Mouse (Mus musculus): ENCODE data around the gene Parp2. TPM values are rescaled to one million over a fixed set of nuclear protein-coding genes. Genes with fewer than 3 reads are reported as not detected.

Parp2 gene
- polyA plus RNA-seq (2015; fragmentation: Nextera tagmentation; extraction: Ambion mirVana): 62.5 and 64.7 TPM in 2 replicates

- under 1% methylated on average over 42 of the region's 42 CpGs for WGBS
- H3K4me3 ChIP-seq (ENCODE audit: low read length): peak within 1 kb of the TSS; percentile 70
- peak within 1 kb of the TSS; percentile 76 for H3K9ac ChIP-seq (ENCODE audit: low read length)
- no peaks in the 10 kb centered on the region for H3K9me3 ChIP-seq (ENCODE audit: control insufficient read depth, low read length)
- ATAC-seq (ENCODE audit: low read depth): peak; percentile 100
- peak within 1 kb of the TSS; percentile 66 for H3K4me2 ChIP-seq (ENCODE audit: low read depth, low read length)
- H3K4me1 ChIP-seq (replicated peaks; ENCODE audit: control insufficient read depth, insufficient read depth, low read length): peaks cover 5% of the 10 kb centered on the region; the same call in 1 of the 2 replicates
- peak within 1 kb of the TSS; percentile 91 for H3K27ac ChIP-seq (ENCODE audit: low read length)
- H3K36me3 ChIP-seq (ENCODE audit: control insufficient read depth, insufficient read depth, low read length): peaks cover 5% of the 10 kb centered on the region; the same call in 1 of the 2 replicates
- H3K27me3 ChIP-seq (ENCODE audit: control insufficient read depth, insufficient read depth, low read depth, low read length): no peaks in the 10 kb centered on the region
These were observed at the start of gene Parp2, which contains the start of gene Ccnb1ip1 for GRCm38 (mm10) chr14:50807487-50808072. Parp2 (plus strand) TSS chr14:50807841. Ccnb1ip1 (minus strand) TSS chr14:50807732.

- H3K9me3 ChIP-seq (ENCODE audit: control insufficient read depth, low read length): no peaks in the 10 kb centered on the region
- no peak overlapping the region for H3K4me2 ChIP-seq (ENCODE audit: low read depth, low read length)
- 0 out of 2 replicates have a peak, but pooled peaks cover 2% of the 10 kb centered on the region for H3K36me3 ChIP-seq (ENCODE audit: control insufficient read depth, insufficient read depth, low read length)
- H3K4me1 ChIP-seq (replicated peaks; ENCODE audit: control insufficient read depth, insufficient read depth, low read length): no peaks in the 10 kb centered on the region
- 71% methylated on average over 5 of the region's 5 CpGs for whole genome bisulfite sequencing
- no peak overlapping the region for H3K4me3 ChIP-seq (ENCODE audit: low read length)
- H3K27me3 ChIP-seq (ENCODE audit: control insufficient read depth, insufficient read depth, low read depth, low read length): no peaks in the 10 kb centered on the region
- H3K27ac ChIP-seq (ENCODE audit: low read length): no peak overlapping the region
- no peak for ATAC-seq (ENCODE audit: low read depth)
- H3K9ac ChIP-seq (ENCODE audit: low read length): no peak overlapping the region
These were observed 49.1 kb upstream of the Parp2 start for GRCm38 (mm10) chr14:50758416-50759085.

DNA sequence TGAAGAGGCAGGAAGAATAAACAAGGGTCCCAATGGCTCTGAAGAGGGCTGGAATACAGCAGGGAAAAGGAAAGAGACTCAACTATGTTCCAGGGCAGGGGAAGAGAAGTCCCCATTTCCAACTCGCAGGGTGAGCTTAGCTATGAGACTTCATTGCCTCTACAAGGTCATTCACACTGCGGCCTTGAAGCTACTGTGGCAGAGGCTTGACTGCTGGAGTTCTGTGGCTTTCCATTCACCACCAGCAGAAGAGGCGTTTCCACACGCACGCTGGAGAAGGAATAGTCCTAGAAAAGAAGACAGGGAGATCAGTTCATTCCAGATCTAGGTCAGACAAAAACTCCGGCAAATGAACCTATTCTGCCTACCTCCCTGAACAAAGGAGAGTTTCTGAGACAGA lies 41.9 kb upstream of the Parp2 start:
- ATAC-seq (ENCODE audit: low read depth): no peak
- no peaks in the 10 kb centered on the region for H3K27me3 ChIP-seq (ENCODE audit: control insufficient read depth, insufficient read depth, low read depth, low read length)
- no peaks in the 10 kb centered on the region for H3K4me1 ChIP-seq (replicated peaks; ENCODE audit: control insufficient read depth, insufficient read depth, low read length)
- 91% methylated on average over 6 of the region's 6 CpGs for WGBS
- no peak overlapping the region for H3K4me2 ChIP-seq (ENCODE audit: low read depth, low read length)
- H3K9ac ChIP-seq (ENCODE audit: low read length): no peak overlapping the region
- peaks cover 27% of the 10 kb centered on the region for H3K36me3 ChIP-seq (ENCODE audit: control insufficient read depth, insufficient read depth, low read length)
- no peak overlapping the region for H3K4me3 ChIP-seq (ENCODE audit: low read length)
- H3K27ac ChIP-seq (ENCODE audit: low read length): no peak overlapping the region
- H3K9me3 ChIP-seq (ENCODE audit: control insufficient read depth, low read length): no peaks in the 10 kb centered on the region

DNA sequence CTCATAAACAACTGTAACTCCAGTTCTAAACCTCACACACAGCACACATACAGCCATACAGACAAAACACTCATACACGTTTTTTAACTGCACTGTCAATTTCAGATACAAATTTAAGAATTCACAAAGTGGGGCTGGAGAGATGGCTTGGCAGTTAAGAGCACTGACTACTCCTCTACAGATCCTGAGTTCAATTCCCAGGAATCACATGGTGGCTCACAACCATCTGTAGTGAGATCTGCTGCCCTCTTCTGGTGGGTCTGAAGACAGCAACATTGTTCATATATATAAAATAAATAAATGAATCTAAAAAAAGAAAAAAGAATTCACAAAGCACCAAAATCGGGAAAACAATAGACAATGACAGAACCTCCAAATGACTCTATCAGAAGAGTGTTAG lies 36.3 kb upstream of the Parp2 start:
- no peak overlapping the region for H3K9ac ChIP-seq (ENCODE audit: low read length)
- H3K4me3 ChIP-seq (ENCODE audit: low read length): no peak overlapping the region
- no peaks in the 10 kb centered on the region for H3K4me1 ChIP-seq (replicated peaks; ENCODE audit: control insufficient read depth, insufficient read depth, low read length)
- peaks cover 38% of the 10 kb centered on the region for H3K36me3 ChIP-seq (ENCODE audit: control insufficient read depth, insufficient read depth, low read length)
- no peaks in the 10 kb centered on the region for H3K27me3 ChIP-seq (ENCODE audit: control insufficient read depth, insufficient read depth, low read depth, low read length)
- WGBS: 75% methylated on average over 2 of the region's 2 CpGs
- H3K9me3 ChIP-seq (ENCODE audit: control insufficient read depth, low read length): no peaks in the 10 kb centered on the region
- no peak overlapping the region for H3K27ac ChIP-seq (ENCODE audit: low read length)
- no peak for ATAC-seq (ENCODE audit: low read depth)
- no peak overlapping the region for H3K4me2 ChIP-seq (ENCODE audit: low read depth, low read length)

DNA sequence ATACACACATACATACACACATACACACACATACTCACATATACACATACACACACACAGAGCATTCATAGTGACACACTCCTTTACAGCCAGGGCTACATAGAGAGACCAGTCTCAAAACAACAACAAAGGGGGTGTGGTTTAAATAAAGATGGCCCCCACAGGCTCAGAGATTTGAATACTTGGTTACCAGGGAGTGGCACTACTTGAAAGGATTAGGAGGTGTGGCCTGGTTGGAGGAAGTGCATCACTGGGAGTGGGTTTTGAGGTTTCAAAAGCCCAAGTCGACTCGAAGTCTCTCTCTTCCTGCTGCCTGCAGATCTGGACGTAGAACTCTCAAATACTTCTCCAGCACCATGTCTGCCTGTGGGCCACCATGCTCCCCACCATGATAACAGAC lies 25.5 kb upstream of the Parp2 start:
- H3K4me1 ChIP-seq (replicated peaks; ENCODE audit: control insufficient read depth, insufficient read depth, low read length): peaks cover 6% of the 10 kb centered on the region
- no peaks in the 10 kb centered on the region for H3K27me3 ChIP-seq (ENCODE audit: control insufficient read depth, insufficient read depth, low read depth, low read length)
- no peak overlapping the region for H3K4me3 ChIP-seq (ENCODE audit: low read length)
- no peak overlapping the region for H3K9ac ChIP-seq (ENCODE audit: low read length)
- no peak overlapping the region for H3K27ac ChIP-seq (ENCODE audit: low read length)
- no peak for ATAC-seq (ENCODE audit: low read depth)
- no peaks in the 10 kb centered on the region for H3K9me3 ChIP-seq (ENCODE audit: control insufficient read depth, low read length)
- H3K36me3 ChIP-seq (ENCODE audit: control insufficient read depth, insufficient read depth, low read length): peaks cover 14% of the 10 kb centered on the region
- H3K4me2 ChIP-seq (ENCODE audit: low read depth, low read length): no peak overlapping the region
- 85% methylated on average over 3 of the region's 3 CpGs for WGBS

GRCm38 (mm10) chr14:50784391-50785250 lies 23.0 kb upstream of the Parp2 start:
- H3K27ac ChIP-seq (ENCODE audit: low read length): peak overlapping the region; percentile 27; the same call in 1 of the 2 replicates
- peaks cover 6% of the 10 kb centered on the region for H3K4me1 ChIP-seq (replicated peaks; ENCODE audit: control insufficient read depth, insufficient read depth, low read length)
- H3K4me2 ChIP-seq (ENCODE audit: low read depth, low read length): peak overlapping the region; percentile 78
- H3K9ac ChIP-seq (ENCODE audit: low read length): peak overlapping the region; percentile 85
- H3K27me3 ChIP-seq (ENCODE audit: control insufficient read depth, insufficient read depth, low read depth, low read length): no peaks in the 10 kb centered on the region
- ATAC-seq (ENCODE audit: low read depth): no peak
- no peaks in the 10 kb centered on the region for H3K9me3 ChIP-seq (ENCODE audit: control insufficient read depth, low read length)
- peak overlapping the region; percentile 94 for H3K4me3 ChIP-seq (ENCODE audit: low read length)
- WGBS: 21% methylated on average over 16 of the region's 16 CpGs
- H3K36me3 ChIP-seq (ENCODE audit: control insufficient read depth, insufficient read depth, low read length): peaks cover 12% of the 10 kb centered on the region

GRCm38 (mm10) chr14:50785251-50785637 lies 22.4 kb upstream of the Parp2 start, which contains the start of gene Ttc5:
Ttc5 (minus strand) TSS chr14:50785519.
- peak; percentile 97 for ATAC-seq (ENCODE audit: low read depth)
- Histone ChIP-seq H3K9ac (ENCODE audit: low read length) (peak within 1 kb of the TSS; percentile 85), H3K9me3 (ENCODE audit: control insufficient read depth, low read length) (no peaks in the 10 kb centered on the region), H3K4me1 (replicated peaks; ENCODE audit: control insufficient read depth, insufficient read depth, low read length) (peaks cover 6% of the 10 kb centered on the region), H3K4me3 (ENCODE audit: low read length) (peak within 1 kb of the TSS; percentile 94), H3K4me2 (ENCODE audit: low read depth, low read length) (peak within 1 kb of the TSS; percentile 78), H3K27me3 (ENCODE audit: control insufficient read depth, insufficient read depth, low read depth, low read length) (no peaks in the 10 kb centered on the region), H3K36me3 (ENCODE audit: control insufficient read depth, insufficient read depth, low read length) (peaks cover 11% of the 10 kb centered on the region), H3K27ac (ENCODE audit: low read length) (peak within 1 kb of the TSS; percentile 27; the same call in 1 of the 2 replicates)
- under 1% methylated on average over 21 of the region's 21 CpGs for WGBS

DNA sequence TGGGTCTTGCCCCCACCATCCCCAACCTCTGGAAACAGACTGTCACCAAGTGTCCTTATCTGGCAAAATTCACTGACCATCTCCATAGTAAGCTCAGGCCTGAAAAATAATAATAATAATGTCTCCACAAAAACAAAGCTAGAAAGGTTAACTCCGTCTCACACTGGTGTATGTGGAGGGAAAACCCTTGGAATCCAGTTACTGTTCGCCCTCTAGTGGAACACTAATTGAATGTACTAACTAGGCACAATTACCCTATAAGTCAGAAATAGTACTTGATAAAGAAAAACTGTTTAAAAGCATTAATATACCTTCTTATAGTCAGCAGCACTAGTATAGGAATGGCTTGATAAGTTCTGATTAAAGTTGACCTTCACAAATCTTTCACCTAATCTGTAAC lies 19.5 kb upstream of the Parp2 start:
- no peak for ATAC-seq (ENCODE audit: low read depth)
- H3K4me3 ChIP-seq (ENCODE audit: low read length): no peak overlapping the region
- H3K27ac ChIP-seq (ENCODE audit: low read length): no peak overlapping the region
- H3K9me3 ChIP-seq (ENCODE audit: control insufficient read depth, low read length): no peaks in the 10 kb centered on the region
- H3K4me1 ChIP-seq (replicated peaks; ENCODE audit: control insufficient read depth, insufficient read depth, low read length): peaks cover 6% of the 10 kb centered on the region
- no peaks in the 10 kb centered on the region for H3K27me3 ChIP-seq (ENCODE audit: control insufficient read depth, insufficient read depth, low read depth, low read length)
- no peak overlapping the region for H3K4me2 ChIP-seq (ENCODE audit: low read depth, low read length)
- WGBS: 7% methylated on average over 2 of the region's 2 CpGs
- no peaks in the 10 kb centered on the region for H3K36me3 ChIP-seq (ENCODE audit: control insufficient read depth, insufficient read depth, low read length)
- no peak overlapping the region for H3K9ac ChIP-seq (ENCODE audit: low read length)
